Mouse (Mus musculus): ENCODE measurements around the gene Fgfr2.

GRCm38 (mm10) chr7:130964686-130965085, 2158.5 kb downstream of the Fgfr2 start:
- TF ChIP-seq CTCF (IDR thresholded peaks at IDR 0.05; ENCODE audit: low read depth) (no peak), EP300 (IDR thresholded peaks at IDR 0.05; ENCODE audit: low read depth) (no peak)

All from liver, postnatal 0 days (tissue).